Mouse (Mus musculus): ENCODE measurements around the gene Olfr969. TPM values are rescaled to one million over a fixed set of nuclear protein-coding genes. Genes with fewer than 3 reads are reported as not detected.
"Not testable (repeated sequence)": the region's sequence is repeated elsewhere in the genome, so short reads cannot be mapped to it uniquely, and the experiment has no call there.

Olfr969 gene
- not detected for total RNA-seq (2021)
- long read RNA-seq, experiment 1 = 0 reads
- long read RNA-seq, experiment 2 = 0 reads

DNA sequence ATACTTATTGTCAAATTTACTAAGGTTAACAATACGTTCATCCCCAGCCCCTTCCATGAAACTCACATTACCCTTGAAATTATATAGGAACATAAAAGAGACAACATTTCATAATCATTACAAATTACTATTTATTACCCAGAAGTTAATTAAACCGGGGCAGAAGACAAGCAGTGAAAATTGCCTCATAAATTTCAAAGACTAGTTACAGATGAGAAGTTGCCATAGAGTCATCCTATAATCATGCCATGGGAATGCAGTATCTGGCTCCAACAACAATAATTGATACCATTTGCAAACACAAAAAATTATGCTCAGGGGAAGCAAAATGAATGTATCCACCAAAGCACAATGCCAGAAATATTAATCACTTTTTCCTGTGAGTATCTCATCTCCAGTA is at the start of gene Olfr969:
Olfr969 (plus strand) TSS at position 388 of the 400 bp plus-strand sequence.
- no peak for DNase-seq

- DNase-seq = no peak
Measured at GRCm38 (mm10) chr9:39745949-39746348, 44.8 kb upstream of the Olfr969 start, which contains the start of gene Olfr967. Gene Olfr967, plus strand, starts transcription at chr9:39746249.

DNA sequence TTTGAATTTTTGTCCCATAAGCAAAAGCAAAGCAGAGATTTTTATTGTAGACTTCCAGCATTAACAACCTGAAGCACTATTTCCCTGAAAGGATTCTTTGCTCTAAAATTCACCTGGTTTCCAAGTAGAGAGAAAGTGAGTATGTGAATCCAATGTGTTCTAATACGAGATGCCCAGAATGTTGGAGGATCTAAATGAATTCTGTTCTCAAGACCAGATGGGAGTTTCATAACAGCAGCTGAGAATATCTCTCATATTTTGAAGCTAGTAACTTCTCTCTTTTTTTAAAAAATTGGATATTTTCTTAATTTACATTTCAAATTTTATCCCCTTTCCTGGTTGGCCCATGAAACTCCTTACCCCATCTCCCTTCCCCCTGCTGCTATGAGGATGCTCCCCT is 44.3 kb upstream of the Olfr969 start:
- DNase-seq = no peak

- no peak for DNase-seq
Measured at GRCm38 (mm10) chr9:39783153-39783552, 7.6 kb upstream of the Olfr969 start, which contains the start of gene Olfr968. Gene Olfr968, minus strand, starts transcription at chr9:39783253.

GRCm38 (mm10) chr9:39808560-39808959 is 17.8 kb downstream of the Olfr969 start, which contains the start of gene Olfr970:
Gene Olfr970, plus strand, starts transcription at chr9:39808860.
- no peak for DNase-seq

GRCm38 (mm10) chr9:39836576-39836975 is 45.8 kb downstream of the Olfr969 start, which contains the start of gene Olfr971:
Gene Olfr971, plus strand, starts transcription at chr9:39836876.
- not testable (repeated sequence) for DNase-seq

Other genes with a start within 250 kb of the Olfr969 start
- gene Olfr958, start 236.9 kb upstream of the Olfr969 start, total RNA-seq (2021) = not detected
- not detected for gene Olfr959, start 215.4 kb upstream of the Olfr969 start, total RNA-seq (2021)
- 1 to 10 TPM; 6.6 to 7.9 TPM for gene AW551984, start 186.5 kb upstream of the Olfr969 start, total RNA-seq (2021)
- not detected for gene Olfr148, start 180.3 kb upstream of the Olfr969 start, total RNA-seq (2021)
- not detected for gene Olfr960, start 169.6 kb upstream of the Olfr969 start, total RNA-seq (2021)
- not detected for gene Olfr961, start 145.9 kb upstream of the Olfr969 start, total RNA-seq (2021)
- gene Olfr963, start 123.7 kb upstream of the Olfr969 start, total RNA-seq (2021) = not detected
- gene Olfr149, start 83.8 kb upstream of the Olfr969 start, total RNA-seq (2021) = not detected
- not detected for gene Olfr965, start 79.6 kb upstream of the Olfr969 start, total RNA-seq (2021)
- gene Olfr150, start 60.0 kb upstream of the Olfr969 start, total RNA-seq (2021) = not detected
- not detected for gene Olfr967, start 44.7 kb upstream of the Olfr969 start, total RNA-seq (2021)
- gene Olfr968, start 7.7 kb upstream of the Olfr969 start, total RNA-seq (2021) = not detected
- gene Olfr970, start 17.9 kb downstream of the Olfr969 start, total RNA-seq (2021) = not detected
- gene Olfr971, start 45.9 kb downstream of the Olfr969 start, total RNA-seq (2021) = not detected
- not detected for gene Olfr972, start 75.5 kb downstream of the Olfr969 start, total RNA-seq (2021)
- not detected for gene Olfr229, start 116.4 kb downstream of the Olfr969 start, total RNA-seq (2021)
- not detected for gene Olfr974, start 146.6 kb downstream of the Olfr969 start, total RNA-seq (2021)
- gene Olfr975, start 161.1 kb downstream of the Olfr969 start, total RNA-seq (2021) = not detected
- not detected for gene Olfr976, start 170.2 kb downstream of the Olfr969 start, total RNA-seq (2021)
- not detected for gene Olfr978, start 201.2 kb downstream of the Olfr969 start, total RNA-seq (2021)
- not detected for gene Olfr979, start 212.5 kb downstream of the Olfr969 start, total RNA-seq (2021)
- gene Olfr980, start 218.6 kb downstream of the Olfr969 start, total RNA-seq (2021) = not detected
- not detected for gene Olfr981, start 230.5 kb downstream of the Olfr969 start, total RNA-seq (2021)